Comparison of ENCODE assay signal across 8 mouse cellular contexts in the genomic region with DNA sequence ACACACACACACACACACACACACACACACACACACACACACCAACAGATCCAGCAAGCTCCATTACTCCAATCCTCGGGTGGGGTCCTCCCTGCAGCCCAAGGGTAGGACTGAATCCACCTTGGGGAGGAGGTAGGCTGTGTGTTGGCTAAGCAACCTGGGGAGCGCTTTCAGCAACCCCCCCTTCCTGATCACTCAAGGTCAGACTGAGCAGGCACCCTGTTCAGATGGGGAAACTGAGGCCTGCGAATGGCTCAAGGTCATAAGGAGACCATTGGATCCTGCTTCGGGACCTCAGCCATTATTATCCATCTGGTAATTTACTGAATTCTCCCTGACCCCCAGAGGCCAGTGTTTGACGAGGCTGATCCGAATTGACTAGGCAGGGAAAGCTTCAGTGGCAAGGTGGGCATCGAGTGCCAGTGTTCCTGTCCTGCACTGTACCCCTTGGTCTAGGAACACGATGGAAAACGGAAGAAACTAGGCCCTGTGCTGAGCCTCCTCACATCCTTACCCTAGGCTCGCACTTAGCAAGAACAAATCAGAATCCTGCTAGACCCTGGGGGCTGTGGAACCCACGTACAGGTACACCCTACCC. TPM values are rescaled to one million over a fixed set of nuclear protein-coding genes. Genes with fewer than 3 reads are reported as not detected.
DNase-seq lines count a peak whose midpoint lies in the region; ATAC-seq lines count a peak whose summit lies in the region.

No protein-coding gene starts in this region.

- peak overlapping the region; percentile 97 for H3K9ac ChIP-seq in kidney, embryonic 14.5 days (ENCODE audit: low read depth, low read length)
- H3K9ac ChIP-seq in embryonic facial prominence, embryonic 11.5 days (replicated peaks; ENCODE audit: low read length) = peak overlapping the region; percentile 91
- peak overlapping the region; percentile 98 for H3K9ac ChIP-seq in hindbrain, embryonic 14.5 days
- H3K9ac ChIP-seq in midbrain, embryonic 14.5 days (replicated peaks; ENCODE audit: low read length) = peak overlapping the region; percentile 96

- peak overlapping the region; percentile 89 for H3K4me2 ChIP-seq in kidney, embryonic 14.5 days (replicated peaks; ENCODE audit: low read depth, low read length)
- H3K4me2 ChIP-seq in embryonic facial prominence, embryonic 11.5 days (ENCODE audit: low read depth, low read length) = peak overlapping the region; percentile 76
- H3K4me2 ChIP-seq in hindbrain, embryonic 14.5 days (replicated peaks) = peak overlapping the region; percentile 75
- H3K4me2 ChIP-seq in midbrain, embryonic 14.5 days (ENCODE audit: low read length) = peak overlapping the region; percentile 92

- ATAC-seq in kidney, embryonic 14.5 days (ENCODE audit: low FRiP score, low TSS enrichment) = no peak
- no peak for ATAC-seq in embryonic facial prominence, embryonic 11.5 days (replicated peaks; ENCODE audit: insufficient number of reproducible peaks, low FRiP score, low TSS enrichment, low read depth)
- ATAC-seq in hindbrain, embryonic 14.5 days (ENCODE audit: low FRiP score) = no peak
- no peak for ATAC-seq in midbrain, embryonic 14.5 days (ENCODE audit: low FRiP score, low TSS enrichment)
- no peak for ATAC-seq in inflammation-experienced regulatory T-cells, adult 6 months

- H3K4me1 ChIP-seq in kidney, embryonic 14.5 days (ENCODE audit: control insufficient read depth, insufficient read depth, low read length) = peaks cover 79% of the 10 kb centered on the region
- H3K4me1 ChIP-seq in embryonic facial prominence, embryonic 11.5 days (ENCODE audit: control insufficient read depth, insufficient read depth, low read length) = peaks cover 22% of the 10 kb centered on the region
- H3K4me1 ChIP-seq in hindbrain, embryonic 14.5 days (replicated peaks; ENCODE audit: control insufficient read depth, insufficient read depth, low read length) = peaks cover 67% of the 10 kb centered on the region
- H3K4me1 ChIP-seq in midbrain, embryonic 14.5 days (ENCODE audit: control insufficient read depth, insufficient read depth, low read length) = peaks cover 49% of the 10 kb centered on the region

- peak overlapping the region; percentile 72 for H3K4me3 ChIP-seq in kidney, embryonic 14.5 days (ENCODE audit: low read length)
- peak overlapping the region; percentile 75 for H3K4me3 ChIP-seq in embryonic facial prominence, embryonic 11.5 days (ENCODE audit: low read depth, low read length)
- peak overlapping the region; percentile 68 for H3K4me3 ChIP-seq in hindbrain, embryonic 14.5 days (replicated peaks; ENCODE audit: low read length)
- peak overlapping the region; percentile 66 for H3K4me3 ChIP-seq in midbrain, embryonic 14.5 days (replicated peaks; ENCODE audit: low read depth, low read length)

- 42% methylated on average over 11 of the region's 11 CpGs for WGBS in kidney, embryonic 14.5 days
- WGBS in embryonic facial prominence, embryonic 11.5 days = 43% methylated on average over 11 of the region's 11 CpGs
- 34% methylated on average over 11 of the region's 11 CpGs for WGBS in hindbrain, embryonic 14.5 days
- WGBS in midbrain, embryonic 14.5 days = 43% methylated on average over 11 of the region's 11 CpGs

- H3K9me3 ChIP-seq in kidney, embryonic 14.5 days (ENCODE audit: control insufficient read depth, low read length) = no peaks in the 10 kb centered on the region
- no peaks in the 10 kb centered on the region for H3K9me3 ChIP-seq in embryonic facial prominence, embryonic 11.5 days (replicated peaks; ENCODE audit: control insufficient read depth, low read length)
- no peaks in the 10 kb centered on the region for H3K9me3 ChIP-seq in hindbrain, embryonic 14.5 days (ENCODE audit: control insufficient read depth, low read length)
- H3K9me3 ChIP-seq in midbrain, embryonic 14.5 days (ENCODE audit: control insufficient read depth, low read length) = no peaks in the 10 kb centered on the region

- 0 out of 2 replicates have a peak overlapping the region, but pooled peaks have one; percentile 14 for H3K27ac ChIP-seq in kidney, embryonic 14.5 days (ENCODE audit: low read depth, low read length)
- no peak overlapping the region for H3K27ac ChIP-seq in embryonic facial prominence, embryonic 11.5 days (replicated peaks; ENCODE audit: low read depth, low read length)
- peak overlapping the region; percentile 96 for H3K27ac ChIP-seq in hindbrain, embryonic 14.5 days
- H3K27ac ChIP-seq in midbrain, embryonic 14.5 days (replicated peaks; ENCODE audit: low read depth, low read length) = peak overlapping the region; percentile 95

- no peaks in the 10 kb centered on the region for H3K27me3 ChIP-seq in kidney, embryonic 14.5 days (ENCODE audit: control insufficient read depth, insufficient read depth, low read length)
- no peaks in the 10 kb centered on the region for H3K27me3 ChIP-seq in embryonic facial prominence, embryonic 11.5 days (ENCODE audit: control insufficient read depth, insufficient read depth, low read length)
- no peaks in the 10 kb centered on the region for H3K27me3 ChIP-seq in hindbrain, embryonic 14.5 days (ENCODE audit: control insufficient read depth, insufficient read depth, low read length)
- no peaks in the 10 kb centered on the region for H3K27me3 ChIP-seq in midbrain, embryonic 14.5 days (ENCODE audit: control insufficient read depth, insufficient read depth, low read length)

- peaks cover 9% of the 10 kb centered on the region for H3K36me3 ChIP-seq in kidney, embryonic 14.5 days (ENCODE audit: control insufficient read depth, insufficient read depth, low read length)
- H3K36me3 ChIP-seq in embryonic facial prominence, embryonic 11.5 days (replicated peaks; ENCODE audit: control insufficient read depth, insufficient read depth, low read depth, low read length) = peaks cover 5% of the 10 kb centered on the region; the same call in 1 of the 2 replicates
- peaks cover 26% of the 10 kb centered on the region for H3K36me3 ChIP-seq in hindbrain, embryonic 14.5 days (replicated peaks; ENCODE audit: control insufficient read depth, insufficient read depth)
- peaks cover 18% of the 10 kb centered on the region for H3K36me3 ChIP-seq in midbrain, embryonic 14.5 days (ENCODE audit: control insufficient read depth, insufficient read depth, low read length)

- DNase-seq in kidney, postnatal 14 days = no peak
- DNase-seq in embryonic facial prominence, embryonic 11.5 days (ENCODE audit: low spot score) = no peak
- no peak for DNase-seq in hindbrain, embryonic 14.5 days (ENCODE audit: low spot score)
- no peak for DNase-seq in midbrain, embryonic 14.5 days
- no peak for DNase-seq in urinary bladder, postnatal 25 days (ENCODE audit: low spot score)
- DNase-seq in urinary bladder, adult 2 months (ENCODE audit: low spot score) = no peak

RNA-seq across cellular contexts. Expression of a gene that starts 1.2 kb away (rescaled TPM):
- polyA plus RNA-seq in kidney, embryonic 14.5 days (2014; fragmentation: Nextera tagmentation; extraction: Ambion mirVana) = 11.2 and 11.4 TPM in 2 replicates
- 7.9 and 12.7 TPM in 2 replicates for polyA plus RNA-seq in embryonic facial prominence, embryonic 11.5 days (2014; fragmentation: Nextera tagmentation; extraction: Ambion mirVana)
- polyA plus RNA-seq in hindbrain, embryonic 14.5 days (2014; fragmentation: Nextera tagmentation; extraction: Ambion mirVana) = 32.9 and 36.3 TPM in 2 replicates
- 27.5 and 31.4 TPM in 2 replicates for polyA plus RNA-seq in midbrain, embryonic 14.5 days (2014; fragmentation: Nextera tagmentation; extraction: Ambion mirVana)
- polyA plus RNA-seq in inflammation-experienced regulatory T-cells, adult 6 months (2017; shearing (Covaris generic)) = under 1 TPM in 1 of 3 experiments, not detected in 2; 0.19 TPM
- polyA plus RNA-seq in urinary bladder, adult 2 months (2012; rRNA removed) = 28.7 and 47.5 TPM in 2 replicates
